Mouse (Mus musculus) testis, adult 2 months (tissue): ENCODE measurements at regions not wholly inside any gene's neighbourhood (a gene's known extent, or its start where the extent isn't known, plus 50 kb on each side); places are given as distances from the start of the nearest gene placed in this dataset.
A peak's percentile ranks its signal among the peaks of the same experiment; 100 is the strongest.

Source experiments
- CTCF ChIP-seq: fragments of 200-500 bp; IDR thresholded peaks from 2 replicates; pipeline ENCODE4 v1.5.1; 2012; ENCODE audit warnings: low read depth, mild to moderate bottlenecking, inconsistent platforms, low read length, moderate library complexity; ENCODE audit not compliant: control insufficient read depth, insufficient read depth, insufficient replicate concordance
- POLR2A ChIP-seq: fragments of 200-500 bp; IDR thresholded peaks from 2 replicates; pipeline ENCODE4 v1.6.1; 2012; ENCODE audit warnings: low read depth, mild to moderate bottlenecking, inconsistent platforms, low read length, moderate library complexity; ENCODE audit not compliant: control insufficient read depth

DNA sequence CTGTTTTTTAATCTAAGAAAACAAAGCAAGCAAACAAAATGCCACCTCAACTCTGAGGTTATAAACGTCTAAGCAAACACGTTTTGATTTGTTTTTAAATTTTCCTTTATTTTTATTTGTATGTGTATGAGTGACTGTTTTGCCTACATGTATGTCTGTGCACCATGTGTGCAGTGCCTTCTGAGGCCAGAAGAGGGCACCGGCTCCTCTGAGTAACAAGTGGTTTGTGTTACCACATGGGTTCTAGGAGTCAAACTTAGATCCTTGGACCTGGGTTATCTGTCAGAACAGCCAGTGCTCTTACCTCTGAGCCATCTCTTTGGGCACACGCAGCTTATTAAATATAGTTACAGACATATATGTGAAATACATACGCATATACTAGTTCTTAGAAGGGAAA lies 57.6 kb upstream of the Rad23b start:
- TF ChIP-seq POLR2A: no peak
- peak; percentile 21; the same call in 1 of the 2 replicates for TF ChIP-seq CTCF
